Mouse (Mus musculus): ENCODE results near the gene Gm9857.
A peak's percentile ranks its signal among the peaks of the same experiment; 100 is the strongest.

The Gm9857 gene

GRCm38 (mm10) chr3:108957976-108958375 lies 17.7 kb upstream of the Gm9857 start:
- no peaks in the 10 kb centered on the region for H3K36me3 ChIP-seq (ENCODE audit: insufficient read depth, low read length)
- H3K27me3 ChIP-seq (ENCODE audit: insufficient read depth, low read length): peaks cover 25% of the 10 kb centered on the region
- no peak for TF ChIP-seq POU5F1 (IDR thresholded peaks at IDR 0.05; ENCODE audit: borderline replicate concordance, low read length)
- TF ChIP-seq NANOG (IDR thresholded peaks at IDR 0.05; ENCODE audit: borderline replicate concordance, low read length): no peak
- no peak for TF ChIP-seq CTCF (conservative IDR thresholded peaks at IDR 0.05; ENCODE audit: low read length)
- H3K4me1 ChIP-seq (replicated peaks; ENCODE audit: low read depth, low read length): peaks cover 14% of the 10 kb centered on the region
- H3K9me3 ChIP-seq (ENCODE audit: low read length): no peaks in the 10 kb centered on the region
- H3K4me3 ChIP-seq (replicated peaks; ENCODE audit: low read length): no peak overlapping the region

GRCm38 (mm10) chr3:108940996-108941395 lies 751 bp upstream of the Gm9857 start:
- TF ChIP-seq CTCF (conservative IDR thresholded peaks at IDR 0.05; ENCODE audit: low read length) (no peak), NANOG (IDR thresholded peaks at IDR 0.05; ENCODE audit: borderline replicate concordance, low read length) (no peak), POU5F1 (IDR thresholded peaks at IDR 0.05; ENCODE audit: borderline replicate concordance, low read length) (no peak)
- Histone ChIP-seq H3K36me3 (ENCODE audit: insufficient read depth, low read length) (no peaks in the 10 kb centered on the region), H3K27me3 (ENCODE audit: insufficient read depth, low read length) (peaks cover 38% of the 10 kb centered on the region), H3K9me3 (ENCODE audit: low read length) (peaks cover 21% of the 10 kb centered on the region), H3K4me1 (replicated peaks; ENCODE audit: low read depth, low read length) (no peaks in the 10 kb centered on the region), H3K4me3 (replicated peaks; ENCODE audit: low read length) (no peak overlapping the region)

GRCm38 (mm10) chr3:108939573-108939972 lies 672 bp downstream of the Gm9857 start, which contains the start of gene Henmt1:
Henmt1 (plus strand) TSS chr3:108939873.
- Histone ChIP-seq H3K9me3 (ENCODE audit: low read length) (peaks cover 28% of the 10 kb centered on the region), H3K4me3 (replicated peaks; ENCODE audit: low read length) (peak within 1 kb of the TSS; percentile 73), H3K27me3 (ENCODE audit: insufficient read depth, low read length) (peaks cover 38% of the 10 kb centered on the region), H3K36me3 (ENCODE audit: insufficient read depth, low read length) (no peaks in the 10 kb centered on the region), H3K4me1 (replicated peaks; ENCODE audit: low read depth, low read length) (no peaks in the 10 kb centered on the region)
- TF ChIP-seq CTCF (conservative IDR thresholded peaks at IDR 0.05; ENCODE audit: low read length) (no peak), POU5F1 (IDR thresholded peaks at IDR 0.05; ENCODE audit: borderline replicate concordance, low read length) (no peak), NANOG (IDR thresholded peaks at IDR 0.05; ENCODE audit: borderline replicate concordance, low read length) (no peak)

GRCm38 (mm10) chr3:108938691-108939090 lies 1.6 kb downstream of the Gm9857 start:
- TF ChIP-seq POU5F1 (IDR thresholded peaks at IDR 0.05; ENCODE audit: borderline replicate concordance, low read length) (no peak), NANOG (IDR thresholded peaks at IDR 0.05; ENCODE audit: borderline replicate concordance, low read length) (no peak), CTCF (conservative IDR thresholded peaks at IDR 0.05; ENCODE audit: low read length) (no peak)
- H3K36me3 ChIP-seq (ENCODE audit: insufficient read depth, low read length): no peaks in the 10 kb centered on the region
- H3K9me3 ChIP-seq (ENCODE audit: low read length): peaks cover 28% of the 10 kb centered on the region
- H3K27me3 ChIP-seq (ENCODE audit: insufficient read depth, low read length): peaks cover 38% of the 10 kb centered on the region
- no peak overlapping the region for H3K4me3 ChIP-seq (replicated peaks; ENCODE audit: low read length)
- H3K4me1 ChIP-seq (replicated peaks; ENCODE audit: low read depth, low read length): no peaks in the 10 kb centered on the region

GRCm38 (mm10) chr3:108933557-108933956 lies 6.7 kb downstream of the Gm9857 start:
- H3K36me3 ChIP-seq (ENCODE audit: insufficient read depth, low read length): no peaks in the 10 kb centered on the region
- peaks cover 9% of the 10 kb centered on the region for H3K9me3 ChIP-seq (ENCODE audit: low read length)
- H3K27me3 ChIP-seq (ENCODE audit: insufficient read depth, low read length): peaks cover 2% of the 10 kb centered on the region
- no peak for TF ChIP-seq NANOG (IDR thresholded peaks at IDR 0.05; ENCODE audit: borderline replicate concordance, low read length)
- no peak for TF ChIP-seq POU5F1 (IDR thresholded peaks at IDR 0.05; ENCODE audit: borderline replicate concordance, low read length)
- TF ChIP-seq CTCF (conservative IDR thresholded peaks at IDR 0.05; ENCODE audit: low read length): no peak
- no peaks in the 10 kb centered on the region for H3K4me1 ChIP-seq (replicated peaks; ENCODE audit: low read depth, low read length)
- no peak overlapping the region for H3K4me3 ChIP-seq (replicated peaks; ENCODE audit: low read length)

GRCm38 (mm10) chr3:108926308-108926707 lies 13.9 kb downstream of the Gm9857 start:
- Histone ChIP-seq H3K27me3 (ENCODE audit: insufficient read depth, low read length) (no peaks in the 10 kb centered on the region; the same call in 1 of the 2 replicates), H3K4me3 (replicated peaks; ENCODE audit: low read length) (no peak overlapping the region), H3K9me3 (ENCODE audit: low read length) (no peaks in the 10 kb centered on the region), H3K4me1 (replicated peaks; ENCODE audit: low read depth, low read length) (peaks cover 4% of the 10 kb centered on the region), H3K36me3 (ENCODE audit: insufficient read depth, low read length) (no peaks in the 10 kb centered on the region)
- no peak for TF ChIP-seq POU5F1 (IDR thresholded peaks at IDR 0.05; ENCODE audit: borderline replicate concordance, low read length)
- no peak for TF ChIP-seq CTCF (conservative IDR thresholded peaks at IDR 0.05; ENCODE audit: low read length)
- no peak for TF ChIP-seq NANOG (IDR thresholded peaks at IDR 0.05; ENCODE audit: borderline replicate concordance, low read length)

GRCm38 (mm10) chr3:108925677-108926076 lies 14.6 kb downstream of the Gm9857 start:
- Histone ChIP-seq H3K27me3 (ENCODE audit: insufficient read depth, low read length) (no peaks in the 10 kb centered on the region), H3K36me3 (ENCODE audit: insufficient read depth, low read length) (no peaks in the 10 kb centered on the region)
- TF ChIP-seq CTCF (conservative IDR thresholded peaks at IDR 0.05; ENCODE audit: low read length) (no peak), NANOG (IDR thresholded peaks at IDR 0.05; ENCODE audit: borderline replicate concordance, low read length) (no peak), POU5F1 (IDR thresholded peaks at IDR 0.05; ENCODE audit: borderline replicate concordance, low read length) (no peak)

GRCm38 (mm10) chr3:108921822-108922221 lies 18.4 kb downstream of the Gm9857 start:
- Histone ChIP-seq H3K4me3 (replicated peaks; ENCODE audit: low read length) (no peak overlapping the region), H3K27me3 (ENCODE audit: insufficient read depth, low read length) (0 out of 2 replicates have a peak, but pooled peaks cover 2% of the 10 kb centered on the region), H3K36me3 (ENCODE audit: insufficient read depth, low read length) (no peaks in the 10 kb centered on the region), H3K4me1 (replicated peaks; ENCODE audit: low read depth, low read length) (peaks cover 6% of the 10 kb centered on the region), H3K9me3 (ENCODE audit: low read length) (no peaks in the 10 kb centered on the region)
- TF ChIP-seq NANOG (IDR thresholded peaks at IDR 0.05; ENCODE audit: borderline replicate concordance, low read length) (no peak), CTCF (conservative IDR thresholded peaks at IDR 0.05; ENCODE audit: low read length) (no peak), POU5F1 (IDR thresholded peaks at IDR 0.05; ENCODE audit: borderline replicate concordance, low read length) (no peak)

More at GRCm38 (mm10) chr3:108925677-108926076, 14.6 kb downstream of the Gm9857 start:
- H3K9me3 ChIP-seq (ENCODE audit: low read length): no peaks in the 10 kb centered on the region
- H3K4me1 ChIP-seq (replicated peaks; ENCODE audit: low read depth, low read length): peaks cover 4% of the 10 kb centered on the region
- H3K4me3 ChIP-seq (replicated peaks; ENCODE audit: low read length): no peak overlapping the region
